Comparison of ENCODE assay signal across 8 mouse cellular contexts in the genomic region with DNA sequence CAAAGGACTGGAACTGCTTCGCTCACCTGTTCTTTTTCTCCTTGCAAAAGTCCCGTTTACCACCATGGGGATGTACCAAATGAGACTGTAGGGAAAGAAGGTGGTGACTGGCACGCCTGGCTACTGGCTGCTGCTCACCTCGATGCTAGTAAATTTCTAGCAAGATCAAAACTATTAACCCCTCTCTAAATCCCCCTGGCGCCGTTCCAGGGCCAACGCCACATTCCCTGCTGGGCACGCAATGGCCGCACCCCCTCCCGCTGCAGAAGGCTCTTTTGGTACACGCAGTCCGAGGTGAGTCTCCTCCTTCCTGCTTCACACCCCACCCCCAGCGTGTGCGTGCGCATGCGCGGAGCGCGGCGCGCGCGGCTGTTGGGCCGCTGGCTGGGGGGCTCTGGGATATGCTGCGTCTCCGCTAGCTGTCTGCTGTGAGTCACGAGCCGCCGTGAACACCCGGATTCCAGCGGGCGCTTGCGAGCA. TPM values are rescaled to one million over a fixed set of nuclear protein-coding genes. Genes with fewer than 3 reads are reported as not detected.
DNase-seq lines count a peak whose midpoint lies in the region; ATAC-seq and TF ChIP-seq lines count a peak whose summit lies in the region.

No protein-coding gene starts in this region.

- DNase-seq in CD4-positive helper T cell, adult 2 months (ENCODE audit: low read depth, low spot score) = peak; percentile 88
- peak; percentile 95 for DNase-seq in brain, embryonic 14.5 days (ENCODE audit: low read depth)
- DNase-seq in kidney, postnatal 0 days (ENCODE audit: low spot score) = peak; percentile 84
- peak; percentile 62 for DNase-seq in liver, adult 2 months (ENCODE audit: extremely low read depth, low read depth, low spot score)
- peak; percentile 78 to 81 for DNase-seq in spleen, postnatal 36 days (ENCODE audit: low spot score in 2 of 2)

- 14% methylated on average over 33 of the region's 33 CpGs for WGBS in heart, embryonic 12.5 days
- 29% methylated on average over 33 of the region's 33 CpGs for WGBS in kidney, postnatal 0 days
- under 1% methylated on average over 33 of the region's 33 CpGs for WGBS in liver, adult 2 months

- H3K79me2 ChIP-seq in liver, adult 2 months (ENCODE audit: control insufficient read depth, insufficient read depth, low read length) = peaks cover 12% of the 10 kb centered on the region; the same call in 1 of the 2 replicates

- peak overlapping the region; percentile 95 for H3K9ac ChIP-seq in heart, embryonic 12.5 days
- peak overlapping the region; percentile 86 for H3K9ac ChIP-seq in kidney, postnatal 0 days (ENCODE audit: low read depth, low read length)
- H3K9ac ChIP-seq in liver, adult 2 months (ENCODE audit: low read depth, low read length) = peak overlapping the region; percentile 92

- peak; percentile 93 for ATAC-seq in heart, embryonic 12.5 days (ENCODE audit: insufficient number of reproducible peaks, low FRiP score)
- peak; percentile 90 for ATAC-seq in kidney, postnatal 0 days (replicated peaks; ENCODE audit: low FRiP score, low read depth)
- peak; percentile 82 for ATAC-seq in monocyte, adult 5-6 weeks (replicated peaks; ENCODE audit: insufficient number of reproducible peaks, low FRiP score, low TSS enrichment, poor library complexity, severe bottlenecking)

- H3K4me2 ChIP-seq in heart, embryonic 12.5 days = peak overlapping the region; percentile 78
- H3K4me2 ChIP-seq in kidney, postnatal 0 days (ENCODE audit: low read length) = peak overlapping the region; percentile 63

- peaks cover 39% of the 10 kb centered on the region for H3K4me1 ChIP-seq in erythroblast, embryonic 14.5 days (ENCODE audit: control insufficient read depth)
- H3K4me1 ChIP-seq in heart, embryonic 12.5 days (replicated peaks) = peaks cover 27% of the 10 kb centered on the region; the same call in 1 of the 2 replicates
- no peaks in the 10 kb centered on the region for H3K4me1 ChIP-seq in kidney, postnatal 0 days (replicated peaks; ENCODE audit: insufficient read depth, low read length)
- H3K4me1 ChIP-seq in liver, adult 2 months (ENCODE audit: control insufficient read depth, insufficient read depth, low read length) = peaks cover 3% of the 10 kb centered on the region

- H3K27me3 ChIP-seq in erythroblast, embryonic 14.5 days (ENCODE audit: control insufficient read depth) = no peaks in the 10 kb centered on the region
- no peaks in the 10 kb centered on the region for H3K27me3 ChIP-seq in heart, embryonic 12.5 days (replicated peaks)
- no peaks in the 10 kb centered on the region for H3K27me3 ChIP-seq in kidney, postnatal 0 days (ENCODE audit: insufficient read depth, low read length)
- H3K27me3 ChIP-seq in liver, adult 2 months (ENCODE audit: control insufficient read depth, insufficient read depth, low read length) = no peaks in the 10 kb centered on the region

- TF ChIP-seq POLR2A in brain, embryonic 14.5 days (IDR thresholded peaks at IDR 0.05; ENCODE audit: borderline replicate concordance, extremely low read depth, insufficient read depth, insufficient read length, poor library complexity, severe bottlenecking) = peak; percentile 76
- peak; percentile 71 for TF ChIP-seq POLR2A in liver, adult 2 months (IDR thresholded peaks at IDR 0.05; ENCODE audit: extremely low read depth, insufficient read depth, low read length)

- peaks cover 44% of the 10 kb centered on the region for H3K36me3 ChIP-seq in erythroblast, embryonic 14.5 days (ENCODE audit: control insufficient read depth)
- peaks cover 11% of the 10 kb centered on the region for H3K36me3 ChIP-seq in heart, embryonic 12.5 days
- no peaks in the 10 kb centered on the region for H3K36me3 ChIP-seq in kidney, postnatal 0 days (ENCODE audit: insufficient read depth, low read length)
- no peaks in the 10 kb centered on the region for H3K36me3 ChIP-seq in liver, adult 2 months (ENCODE audit: control insufficient read depth, insufficient read depth, low read length)

- peak overlapping the region; percentile 99 for H3K27ac ChIP-seq in heart, embryonic 12.5 days (ENCODE audit: poor library complexity, severe bottlenecking)
- peak overlapping the region; percentile 96 for H3K27ac ChIP-seq in kidney, postnatal 0 days
- H3K27ac ChIP-seq in liver, adult 2 months (replicated peaks; ENCODE audit: insufficient read depth, low read depth, low read length) = peak overlapping the region; percentile 94

- TF ChIP-seq CTCF in brain, embryonic 14.5 days (IDR thresholded peaks at IDR 0.05; ENCODE audit: borderline replicate concordance, extremely low read depth, insufficient read depth, insufficient read length) = no peak
- TF ChIP-seq CTCF in kidney, postnatal 0 days (IDR thresholded peaks at IDR 0.05; ENCODE audit: low read depth) = no peak
- no peak for TF ChIP-seq CTCF in liver, adult 2 months (IDR thresholded peaks at IDR 0.05; ENCODE audit: low read depth, low read length)

- H3K4me3 ChIP-seq in erythroblast, embryonic 14.5 days (replicated peaks) = peak overlapping the region; percentile 88
- peak overlapping the region; percentile 78 for H3K4me3 ChIP-seq in heart, embryonic 12.5 days
- H3K4me3 ChIP-seq in kidney, postnatal 0 days (replicated peaks; ENCODE audit: low read depth, low read length) = peak overlapping the region; percentile 67
- peak overlapping the region; percentile 83 for H3K4me3 ChIP-seq in liver, adult 2 months (ENCODE audit: insufficient read depth, low read depth, low read length)

- peaks cover 2% of the 10 kb centered on the region; the same call in 1 of the 2 replicates for H3K9me3 ChIP-seq in erythroblast, embryonic 14.5 days (ENCODE audit: control insufficient read depth, low read length)
- H3K9me3 ChIP-seq in heart, embryonic 12.5 days (replicated peaks) = no peaks in the 10 kb centered on the region
- no peaks in the 10 kb centered on the region for H3K9me3 ChIP-seq in kidney, postnatal 0 days (replicated peaks; ENCODE audit: low read length)

RNA-seq across cellular contexts. Expression of a gene that starts 0.4 kb away (rescaled TPM):
- 251 and 271 TPM in 2 replicates for polyA plus RNA-seq in brain, embryonic 14.5 days (2012; rRNA removed)
- 21.2 and 23.7 TPM in 2 replicates for polyA plus RNA-seq in erythroblast, embryonic 14.5 days (2012)
- polyA plus RNA-seq in heart, embryonic 12.5 days (2016; fragmentation: Nextera tagmentation; extraction: Ambion mirVana) = 140 and 141 TPM in 2 replicates
- polyA plus RNA-seq in kidney, postnatal 0 days (2015; fragmentation: Nextera tagmentation; extraction: Ambion mirVana) = 78.9 and 81.6 TPM in 2 replicates
- total RNA-seq in liver, adult 2 months (2014; rRNA removed) = 11.7 and 12.5 TPM in 2 replicates
- 33.0 and 47.5 TPM in 2 replicates for polyA plus RNA-seq in liver, adult 2 months (2012; rRNA removed)
- total RNA-seq in monocyte, adult 5-6 weeks (2017) = 19.4 to 50.3 TPM (median 29.2 TPM) in 3 replicates

RNA-seq across cellular contexts. Expression of a gene that starts 15.6 kb away (rescaled TPM):
- polyA plus RNA-seq in brain, embryonic 14.5 days (2012; rRNA removed) = 110 and 114 TPM in 2 replicates
- 0.04 and 0.11 TPM in 2 replicates for polyA plus RNA-seq in erythroblast, embryonic 14.5 days (2012)
- polyA plus RNA-seq in heart, embryonic 12.5 days (2016; fragmentation: Nextera tagmentation; extraction: Ambion mirVana) = 43.7 and 45.4 TPM in 2 replicates
- 16.3 and 16.4 TPM in 2 replicates for polyA plus RNA-seq in kidney, postnatal 0 days (2015; fragmentation: Nextera tagmentation; extraction: Ambion mirVana)
- 0.46 and 0.74 TPM in 2 replicates for total RNA-seq in liver, adult 2 months (2014; rRNA removed)
- polyA plus RNA-seq in liver, adult 2 months (2012; rRNA removed) = 0.54 and 0.55 TPM in 2 replicates
- 4.3 to 12.9 TPM (median 5.1 TPM) in 3 replicates for total RNA-seq in monocyte, adult 5-6 weeks (2017)

RNA-seq across cellular contexts. Expression of a gene that starts 30.0 kb away (rescaled TPM):
- 580 and 611 TPM in 2 replicates for polyA plus RNA-seq in brain, embryonic 14.5 days (2012; rRNA removed)
- 9.2 and 16.3 TPM in 2 replicates for polyA plus RNA-seq in erythroblast, embryonic 14.5 days (2012)
- 211 and 225 TPM in 2 replicates for polyA plus RNA-seq in heart, embryonic 12.5 days (2016; fragmentation: Nextera tagmentation; extraction: Ambion mirVana)
- 119 and 131 TPM in 2 replicates for polyA plus RNA-seq in kidney, postnatal 0 days (2015; fragmentation: Nextera tagmentation; extraction: Ambion mirVana)
- 69.8 and 90.9 TPM in 2 replicates for total RNA-seq in liver, adult 2 months (2014; rRNA removed)
- 162 and 181 TPM in 2 replicates for polyA plus RNA-seq in liver, adult 2 months (2012; rRNA removed)
- total RNA-seq in monocyte, adult 5-6 weeks (2017) = 137 to 173 TPM (median 147 TPM) in 3 replicates

Comparison
In these comparisons a context has a peak if more than half of its experiments do, and no peak if none do; other contexts are left out.
1. Peak in every context shown above with its lines: DNase-seq, ATAC-seq, H3K4me3 ChIP-seq and H3K27ac ChIP-seq.
2. RNA of a gene that starts 15.6 kb away (polyA plus RNA-seq): 110 to 114 TPM in brain, embryonic 14.5 days, 43.7 to 45.4 TPM in heart, embryonic 12.5 days and 16.3 to 16.4 TPM in kidney, postnatal 0 days; 0.54 to 0.55 TPM in liver, adult 2 months and 0.04 to 0.11 TPM in erythroblast, embryonic 14.5 days; every median in the first group is over 10 times any median in the second.